Mouse (Mus musculus): ENCODE data around the gene Sycp2.

DNA sequence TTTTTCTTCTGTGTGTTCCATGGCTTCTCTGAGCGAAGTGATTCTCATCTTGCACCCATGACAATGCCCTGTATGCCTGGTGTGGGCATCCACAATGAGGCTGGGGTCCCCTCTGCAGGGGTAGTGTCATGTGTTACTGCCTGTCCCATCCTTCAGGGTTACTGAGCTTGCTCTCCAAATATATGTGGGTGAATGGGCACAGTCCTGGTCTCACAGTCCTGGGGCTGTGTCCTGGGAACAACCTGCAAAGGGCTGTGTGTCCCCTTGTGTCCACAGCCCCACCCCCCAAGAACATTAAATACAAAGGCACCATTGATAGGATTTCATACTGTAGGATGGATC, 103.3 kb downstream of the Sycp2 start:
- no peak for TF ChIP-seq POLR2A (IDR thresholded peaks at IDR 0.05; ENCODE audit: extremely low read depth, insufficient read depth, low read length)
- TF ChIP-seq CTCF (IDR thresholded peaks at IDR 0.05; ENCODE audit: low read depth, low read length): no peak

Data from liver, adult 2 months (tissue).